Mouse (Mus musculus) right cerebral cortex, adult 18-20 months (tissue): ENCODE data around the gene Mfge8.

Source experiments
- DNase-seq: peaks from one replicate; pipeline ENCODE4 v3.0.0; 2022; ENCODE audit warnings: mixed read lengths

The Mfge8 gene

GRCm38 (mm10) chr7:79123465-79123864 is 25.4 kb downstream of the Mfge8 start:
- DNase-seq, result no peak

GRCm38 (mm10) chr7:79113848-79114247 is 35.0 kb downstream of the Mfge8 start:
- DNase-seq, result no peak

- no peak for DNase-seq
Measured at GRCm38 (mm10) chr7:79096492-79096891, 52.4 kb downstream of the Mfge8 start.

GRCm38 (mm10) chr7:79089111-79089510 is 59.7 kb downstream of the Mfge8 start:
- no peak for DNase-seq
